Mouse (Mus musculus) left cerebral cortex, adult 2 months (tissue): ENCODE data around the gene Astn1. TPM values are rescaled to one million over a fixed set of nuclear protein-coding genes. Genes with fewer than 3 reads are reported as not detected.
A peak's percentile ranks its signal among the peaks of the same experiment; 100 is the strongest.

Experiments
- DNase-seq, 2 experiments: peaks; one replicate each; pipeline ENCODE4 v3.0.0; 2021 to 2022; ENCODE audit warnings: low spot score in 2 of 2, mixed read lengths in 1 of 2; ENCODE audit errors: extremely low spot score in 1 of 2
- H3K27ac ChIP-seq: fragments of 200-600 bp; 2 replicates; pipeline ENCODE4 v1.8.1; 2022
- H3K4me3 ChIP-seq: fragments of 200-600 bp; 2 replicates; pipeline ENCODE4 v1.8.1; 2022
- CTCF ChIP-seq: fragments of 200-600 bp; IDR thresholded peaks from 2 replicates; pipeline ENCODE4 v1.8.1; 2022; ENCODE audit warnings: antibody characterized with exemption, mild to moderate bottlenecking, moderate library complexity
- intact Hi-C: fragments of 180-260 bp; cut with DNase I; formaldehyde crosslinking; loops from one replicate; pipeline ENCODE4 v1.15.1; 2025
- total RNA-seq, 2 experiments: library from RNA; stranded (reverse); gene quantifications; 2 replicates each; pipeline ENCODE4 v1.2.3; 2021

Gene Astn1
- total RNA-seq, 2 experiments from 2014 or later, result 193 to 196 TPM

- H3K27ac ChIP-seq, result no peak overlapping the region
- H3K4me3 ChIP-seq, result no peak overlapping the region
- no peak for TF ChIP-seq CTCF
- intact Hi-C loops, result no loop called here
- DNase-seq, result no peak
Observed at GRCm38 (mm10) chr1:158382277-158382676, 20.2 kb downstream of the Astn1 start.

GRCm38 (mm10) chr1:158383210-158383609 is 21.1 kb downstream of the Astn1 start:
- no peak overlapping the region for H3K27ac ChIP-seq
- no peak for TF ChIP-seq CTCF
- intact Hi-C loops, result no loop called here
- H3K4me3 ChIP-seq, result no peak overlapping the region
- DNase-seq, result no peak

GRCm38 (mm10) chr1:158385311-158385710 is 23.2 kb downstream of the Astn1 start:
- no peak for TF ChIP-seq CTCF
- H3K27ac ChIP-seq, result no peak overlapping the region
- no peak overlapping the region for H3K4me3 ChIP-seq
- no peak for DNase-seq
- intact Hi-C loops, result no loop called here

- Histone ChIP-seq H3K4me3 (no peak overlapping the region), H3K27ac (no peak overlapping the region)
- no peak for DNase-seq
- no peak for TF ChIP-seq CTCF
- intact Hi-C loops, result no loop called here
Observed at GRCm38 (mm10) chr1:158386781-158387180, 24.7 kb downstream of the Astn1 start.

- no peak for DNase-seq
- no peak for TF ChIP-seq CTCF
- intact Hi-C loops, result no loop called here
- H3K4me3 ChIP-seq, result no peak overlapping the region
- H3K27ac ChIP-seq, result no peak overlapping the region
Observed at GRCm38 (mm10) chr1:158388995-158389394, 26.9 kb downstream of the Astn1 start.

- TF ChIP-seq CTCF, result no peak
- no peak for DNase-seq
- Histone ChIP-seq H3K27ac (no peak overlapping the region), H3K4me3 (no peak overlapping the region)
- intact Hi-C loops, result no loop called here
Observed at GRCm38 (mm10) chr1:158390693-158391092, 28.6 kb downstream of the Astn1 start.

- no peak for DNase-seq
- Histone ChIP-seq H3K4me3 (no peak overlapping the region), H3K27ac (0 out of 2 replicates have a peak overlapping the region, but pooled peaks have one; percentile 10)
- intact Hi-C loops, result no loop called here
- TF ChIP-seq CTCF, result no peak
Observed at GRCm38 (mm10) chr1:158397058-158397457, 35.0 kb downstream of the Astn1 start.

- intact Hi-C loops, result loop anchor here (5.0 kb wide), 1 partner anchor 834 kb away; no protein-coding TSS in a partner anchor
- no peak overlapping the region for H3K4me3 ChIP-seq
- no peak overlapping the region for H3K27ac ChIP-seq
- no peak for DNase-seq
- no peak for TF ChIP-seq CTCF
Observed at GRCm38 (mm10) chr1:158400898-158401297, 38.8 kb downstream of the Astn1 start.

GRCm38 (mm10) chr1:158405899-158406769 is 44.1 kb downstream of the Astn1 start:
- intact Hi-C loops, result loop anchor here (2.0 to 5.0 kb wide), 2 partner anchors 44 to 107 kb away; partner anchors contain the start of gene Astn1
- no peak for DNase-seq

GRCm38 (mm10) chr1:158408124-158408523 is 46.1 kb downstream of the Astn1 start:
- no peak for DNase-seq
- Histone ChIP-seq H3K4me3 (no peak overlapping the region), H3K27ac (peak overlapping the region; percentile 76; the same call in 1 of the 2 replicates)
- intact Hi-C loops, result loop anchor here (5.0 kb wide), 1 partner anchor 46 kb away; the partner anchor contains the start of gene Astn1
- TF ChIP-seq CTCF, result no peak

More at GRCm38 (mm10) chr1:158405899-158406769, 44.1 kb downstream of the Astn1 start:
- H3K4me3 ChIP-seq, result no peak overlapping the region
- TF ChIP-seq CTCF, result no peak
- peak overlapping the region; percentile 80 for H3K27ac ChIP-seq

GRCm38 (mm10) chr1:158411146-158411545 is 49.1 kb downstream of the Astn1 start:
- intact Hi-C loops, result no loop called here
- Histone ChIP-seq H3K27ac (no peak overlapping the region), H3K4me3 (no peak overlapping the region)
- DNase-seq, result no peak
- no peak; the same call in 1 of the 2 replicates for TF ChIP-seq CTCF

GRCm38 (mm10) chr1:158414198-158414597 is 52.1 kb downstream of the Astn1 start:
- Histone ChIP-seq H3K27ac (no peak overlapping the region), H3K4me3 (no peak overlapping the region)
- TF ChIP-seq CTCF, result no peak
- intact Hi-C loops, result no loop called here
- no peak for DNase-seq

GRCm38 (mm10) chr1:158421451-158421850 is 59.4 kb downstream of the Astn1 start:
- DNase-seq, result no peak
- Histone ChIP-seq H3K27ac (no peak overlapping the region; the same call in 1 of the 2 replicates), H3K4me3 (no peak overlapping the region)
- intact Hi-C loops, result no loop called here
- no peak for TF ChIP-seq CTCF
